Mouse (Mus musculus) embryonic facial prominence, embryonic 12.5 days (tissue): ENCODE measurements around the gene Rps6ka5. TPM values are rescaled to one million over a fixed set of nuclear protein-coding genes. Genes with fewer than 3 reads are reported as not detected.

Experiments used
- ATAC-seq: fragments of 200-750 bp; cut with Nextera tagmentation; 2 replicates; pipeline ENCODE4 v1.8.0; 2017; ENCODE audit not compliant: insufficient number of reproducible peaks, insufficient read depth, low FRiP score, low TSS enrichment
- H3K27ac ChIP-seq: fragments of 300-500 bp; sonication (generic); 2 replicates; pipeline ENCODE4 v1.5.1; 2016; ENCODE audit warnings: mild to moderate bottlenecking
- H3K27me3 ChIP-seq: fragments of 300-500 bp; sonication (generic); 2 replicates; pipeline ENCODE4 v1.6.1; 2016; ENCODE audit warnings: mild to moderate bottlenecking, moderate library complexity
- H3K36me3 ChIP-seq: fragments of 300-500 bp; sonication (generic); 2 replicates; pipeline ENCODE4 v1.6.1; 2016; ENCODE audit warnings: mild to moderate bottlenecking
- H3K4me1 ChIP-seq: fragments of 300-500 bp; sonication (generic); 2 replicates; pipeline ENCODE4 v1.6.1; 2016
- H3K4me2 ChIP-seq: fragments of 300-500 bp; sonication (generic); replicated peaks from 2 replicates; pipeline ENCODE4 v1.6.1; 2016; ENCODE audit warnings: mild to moderate bottlenecking, moderate library complexity
- H3K4me3 ChIP-seq: fragments of 300-500 bp; sonication (generic); 2 replicates; pipeline ENCODE4 v1.5.1; 2016; ENCODE audit warnings: mild to moderate bottlenecking
- H3K9ac ChIP-seq: fragments of 300-500 bp; sonication (generic); 2 replicates; pipeline ENCODE4 v1.6.1; 2016; ENCODE audit warnings: mild to moderate bottlenecking, moderate library complexity
- H3K9me3 ChIP-seq: fragments of 300-500 bp; sonication (generic); 2 replicates; pipeline ENCODE4 v1.6.1; 2016; ENCODE audit warnings: mild to moderate bottlenecking, moderate library complexity
- WGBS: fragments of 180-500 bp; shearing (Covaris S2); methylation state at CpG from one replicate; pipeline ENCODE4 v1.1.7; 2016; 5-methylcytosine and 5-hydroxymethylcytosine counted together
- polyA plus RNA-seq: library from polyadenylated mRNA; unstranded; fragments of >200 nt; fragmentation: Nextera tagmentation; extraction: Ambion mirVana; gene quantifications from 2 replicates; pipeline ENCODE4 v1.2.1, GENCODE M21; 2016

The Rps6ka5 gene
- polyA plus RNA-seq, 1 experiment from 2014 or later: 7.2 TPM

- ATAC-seq: no peak
- 79% methylated on average over 2 of the region's 2 CpGs for WGBS
- no peak overlapping the region for H3K9ac ChIP-seq
Observed at GRCm38 (mm10) chr12:100615251-100615650, 111.5 kb downstream of the Rps6ka5 start.

GRCm38 (mm10) chr12:100613878-100614277 is 112.9 kb downstream of the Rps6ka5 start:
- H3K4me2 ChIP-seq: no peak overlapping the region
- 82% methylated on average over 2 of the region's 2 CpGs for WGBS

More at GRCm38 (mm10) chr12:100615251-100615650, 111.5 kb downstream of the Rps6ka5 start:
- H3K27me3 ChIP-seq: no peaks in the 10 kb centered on the region
- no peaks in the 10 kb centered on the region for H3K9me3 ChIP-seq
- H3K27ac ChIP-seq: no peak overlapping the region
- no peaks in the 10 kb centered on the region for H3K4me1 ChIP-seq
- no peak overlapping the region for H3K4me2 ChIP-seq
- H3K36me3 ChIP-seq: no peaks in the 10 kb centered on the region
- no peak overlapping the region for H3K4me3 ChIP-seq

GRCm38 (mm10) chr12:100613192-100613700 is 113.5 kb downstream of the Rps6ka5 start:
- Histone ChIP-seq H3K27me3 (no peaks in the 10 kb centered on the region), H3K4me2 (no peak overlapping the region), H3K36me3 (no peaks in the 10 kb centered on the region), H3K27ac (no peak overlapping the region), H3K9ac (no peak overlapping the region), H3K4me1 (no peaks in the 10 kb centered on the region), H3K4me3 (no peak overlapping the region), H3K9me3 (no peaks in the 10 kb centered on the region)
- WGBS: 74% methylated on average over 5 of the region's 5 CpGs
- ATAC-seq: no peak

More at GRCm38 (mm10) chr12:100613878-100614277, 112.9 kb downstream of the Rps6ka5 start:
- Histone ChIP-seq H3K27me3 (no peaks in the 10 kb centered on the region), H3K27ac (no peak overlapping the region), H3K4me3 (no peak overlapping the region), H3K4me1 (no peaks in the 10 kb centered on the region), H3K9me3 (no peaks in the 10 kb centered on the region), H3K9ac (no peak overlapping the region), H3K36me3 (no peaks in the 10 kb centered on the region)
- no peak for ATAC-seq

GRCm38 (mm10) chr12:100609766-100610165 is 117.0 kb downstream of the Rps6ka5 start:
- H3K27ac ChIP-seq: no peak overlapping the region
- H3K4me2 ChIP-seq: no peak overlapping the region
- no peaks in the 10 kb centered on the region for H3K9me3 ChIP-seq
- H3K27me3 ChIP-seq: no peaks in the 10 kb centered on the region
- no peak overlapping the region for H3K9ac ChIP-seq
- 91% methylated on average over 5 of the region's 5 CpGs for WGBS
- ATAC-seq: no peak
- H3K4me1 ChIP-seq: no peaks in the 10 kb centered on the region
- no peak overlapping the region for H3K4me3 ChIP-seq
- H3K36me3 ChIP-seq: no peaks in the 10 kb centered on the region

GRCm38 (mm10) chr12:100609064-100609463 is 117.7 kb downstream of the Rps6ka5 start:
- 69% methylated on average over 5 of the region's 5 CpGs for WGBS
- Histone ChIP-seq H3K27me3 (no peaks in the 10 kb centered on the region), H3K9ac (no peak overlapping the region), H3K4me3 (no peak overlapping the region), H3K36me3 (no peaks in the 10 kb centered on the region), H3K9me3 (no peaks in the 10 kb centered on the region), H3K27ac (no peak overlapping the region), H3K4me1 (no peaks in the 10 kb centered on the region), H3K4me2 (no peak overlapping the region)
- ATAC-seq: no peak

GRCm38 (mm10) chr12:100606733-100607132 is 120.0 kb downstream of the Rps6ka5 start:
- 91% methylated on average over 1 of the region's 1 CpGs for WGBS
- H3K27ac ChIP-seq: no peak overlapping the region
- ATAC-seq: no peak

GRCm38 (mm10) chr12:100605596-100605995 is 121.2 kb downstream of the Rps6ka5 start:
- no peaks in the 10 kb centered on the region for H3K9me3 ChIP-seq
- H3K4me3 ChIP-seq: no peak overlapping the region
- H3K4me2 ChIP-seq: no peak overlapping the region
- H3K27me3 ChIP-seq: no peaks in the 10 kb centered on the region
- H3K36me3 ChIP-seq: no peaks in the 10 kb centered on the region
- H3K27ac ChIP-seq: no peak overlapping the region
- WGBS: 70% methylated on average over 3 of the region's 3 CpGs
- no peaks in the 10 kb centered on the region for H3K4me1 ChIP-seq
- ATAC-seq: no peak
- no peak overlapping the region for H3K9ac ChIP-seq

More at GRCm38 (mm10) chr12:100606733-100607132, 120.0 kb downstream of the Rps6ka5 start:
- H3K4me3 ChIP-seq: no peak overlapping the region
- H3K4me2 ChIP-seq: no peak overlapping the region
- H3K9ac ChIP-seq: no peak overlapping the region
- no peaks in the 10 kb centered on the region for H3K36me3 ChIP-seq
- H3K27me3 ChIP-seq: no peaks in the 10 kb centered on the region
- no peaks in the 10 kb centered on the region for H3K9me3 ChIP-seq
- H3K4me1 ChIP-seq: no peaks in the 10 kb centered on the region

GRCm38 (mm10) chr12:100604540-100604939 is 122.2 kb downstream of the Rps6ka5 start:
- Histone ChIP-seq H3K9me3 (no peaks in the 10 kb centered on the region), H3K4me2 (no peak overlapping the region), H3K27ac (no peak overlapping the region), H3K36me3 (no peaks in the 10 kb centered on the region), H3K4me1 (no peaks in the 10 kb centered on the region), H3K4me3 (no peak overlapping the region), H3K9ac (no peak overlapping the region), H3K27me3 (no peaks in the 10 kb centered on the region)
- no peak for ATAC-seq
- 0% methylated on average over 1 of the region's 1 CpGs for WGBS

GRCm38 (mm10) chr12:100594700-100595099 is 132.1 kb downstream of the Rps6ka5 start:
- 87% methylated on average over 3 of the region's 3 CpGs for WGBS

GRCm38 (mm10) chr12:100586601-100587000 is 140.2 kb downstream of the Rps6ka5 start:
- Histone ChIP-seq H3K27me3 (no peaks in the 10 kb centered on the region), H3K9ac (no peak overlapping the region), H3K4me1 (no peaks in the 10 kb centered on the region), H3K27ac (no peak overlapping the region), H3K4me3 (no peak overlapping the region), H3K9me3 (no peaks in the 10 kb centered on the region), H3K4me2 (no peak overlapping the region), H3K36me3 (no peaks in the 10 kb centered on the region)
- 91% methylated on average over 2 of the region's 2 CpGs for WGBS
- ATAC-seq: no peak

More at GRCm38 (mm10) chr12:100594700-100595099, 132.1 kb downstream of the Rps6ka5 start:
- H3K36me3 ChIP-seq: no peaks in the 10 kb centered on the region
- H3K4me3 ChIP-seq: no peak overlapping the region
- H3K9ac ChIP-seq: no peak overlapping the region
- ATAC-seq: no peak
- H3K27ac ChIP-seq: no peak overlapping the region
- H3K9me3 ChIP-seq: no peaks in the 10 kb centered on the region
- no peaks in the 10 kb centered on the region for H3K4me1 ChIP-seq
- no peak overlapping the region for H3K4me2 ChIP-seq
- H3K27me3 ChIP-seq: no peaks in the 10 kb centered on the region

GRCm38 (mm10) chr12:100579221-100579620 is 147.6 kb downstream of the Rps6ka5 start:
- 87% methylated on average over 2 of the region's 2 CpGs for WGBS
- H3K4me3 ChIP-seq: no peak overlapping the region
- no peak overlapping the region for H3K9ac ChIP-seq
- H3K27ac ChIP-seq: no peak overlapping the region
- no peak for ATAC-seq
- no peaks in the 10 kb centered on the region for H3K27me3 ChIP-seq
- H3K9me3 ChIP-seq: no peaks in the 10 kb centered on the region
- no peak overlapping the region for H3K4me2 ChIP-seq
- H3K36me3 ChIP-seq: 0 out of 2 replicates have a peak, but pooled peaks cover 1% of the 10 kb centered on the region
- no peaks in the 10 kb centered on the region for H3K4me1 ChIP-seq

- WGBS: 51% methylated on average over 2 of the region's 2 CpGs
- Histone ChIP-seq H3K4me1 (no peaks in the 10 kb centered on the region), H3K4me2 (no peak overlapping the region), H3K36me3 (0 out of 2 replicates have a peak, but pooled peaks cover 7% of the 10 kb centered on the region), H3K9me3 (no peaks in the 10 kb centered on the region), H3K27ac (no peak overlapping the region), H3K4me3 (no peak overlapping the region), H3K9ac (no peak overlapping the region), H3K27me3 (no peaks in the 10 kb centered on the region)
- no peak for ATAC-seq
Observed at GRCm38 (mm10) chr12:100578291-100578690, 148.5 kb downstream of the Rps6ka5 start.
